Mouse (Mus musculus): Measurements from ENCODE around the gene Galk1. TPM values are rescaled to one million over a fixed set of nuclear protein-coding genes. Genes with fewer than 3 reads are reported as not detected.

Galk1 gene
- polyA plus RNA-seq, 1 experiment from 2014 or later: 189 TPM

DNA sequence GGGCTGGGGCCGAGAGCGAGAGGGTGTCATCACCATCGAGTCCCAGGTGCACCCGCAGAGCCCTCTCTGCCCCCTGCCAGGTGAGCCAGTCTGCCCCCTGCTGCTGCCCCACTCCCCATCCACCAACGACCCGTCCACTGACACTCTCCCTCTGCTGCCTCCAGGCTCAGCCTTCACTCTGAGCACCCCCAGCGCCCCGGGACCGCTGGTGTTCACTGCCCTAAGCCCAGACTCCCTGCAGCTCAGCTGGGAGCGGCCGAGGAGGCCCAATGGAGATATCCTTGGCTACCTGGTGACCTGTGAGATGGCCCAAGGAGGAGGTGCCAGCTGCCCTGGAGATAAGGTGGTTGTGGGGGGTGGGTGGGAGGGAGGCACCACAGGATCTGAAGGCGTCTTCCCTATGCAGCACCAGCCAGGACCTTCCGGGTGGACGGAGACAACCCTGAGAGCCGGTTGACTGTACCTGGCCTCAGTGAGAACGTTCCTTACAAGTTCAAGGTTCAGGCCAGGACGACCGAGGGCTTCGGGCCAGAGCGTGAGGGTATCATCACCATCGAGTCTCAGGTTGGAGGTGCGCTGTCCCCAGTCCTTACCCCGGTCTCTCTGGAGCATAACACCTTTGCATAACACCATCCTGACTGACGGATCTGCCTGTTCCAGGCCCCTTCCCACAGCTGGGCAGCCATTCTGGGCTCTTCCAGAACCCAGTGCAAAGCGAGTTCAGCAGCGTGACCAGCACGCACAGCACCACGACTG lies 5.2 kb downstream of the Galk1 start:
- Histone ChIP-seq H3K4me3 (no peak overlapping the region), H3K4me2 (no peak overlapping the region), H3K9ac (no peak overlapping the region), H3K27ac (no peak overlapping the region), H3K36me3 (peaks cover 45% of the 10 kb centered on the region), H3K9me3 (no peaks in the 10 kb centered on the region), H3K4me1 (peaks cover 36% of the 10 kb centered on the region), H3K27me3 (no peaks in the 10 kb centered on the region; the same call in 1 of the 2 replicates)
- 87% methylated on average over 28 of the region's 28 CpGs for WGBS
- ATAC-seq (ENCODE audit: insufficient number of reproducible peaks, insufficient read depth, low FRiP score, low TSS enrichment, low read depth): no peak

DNA sequence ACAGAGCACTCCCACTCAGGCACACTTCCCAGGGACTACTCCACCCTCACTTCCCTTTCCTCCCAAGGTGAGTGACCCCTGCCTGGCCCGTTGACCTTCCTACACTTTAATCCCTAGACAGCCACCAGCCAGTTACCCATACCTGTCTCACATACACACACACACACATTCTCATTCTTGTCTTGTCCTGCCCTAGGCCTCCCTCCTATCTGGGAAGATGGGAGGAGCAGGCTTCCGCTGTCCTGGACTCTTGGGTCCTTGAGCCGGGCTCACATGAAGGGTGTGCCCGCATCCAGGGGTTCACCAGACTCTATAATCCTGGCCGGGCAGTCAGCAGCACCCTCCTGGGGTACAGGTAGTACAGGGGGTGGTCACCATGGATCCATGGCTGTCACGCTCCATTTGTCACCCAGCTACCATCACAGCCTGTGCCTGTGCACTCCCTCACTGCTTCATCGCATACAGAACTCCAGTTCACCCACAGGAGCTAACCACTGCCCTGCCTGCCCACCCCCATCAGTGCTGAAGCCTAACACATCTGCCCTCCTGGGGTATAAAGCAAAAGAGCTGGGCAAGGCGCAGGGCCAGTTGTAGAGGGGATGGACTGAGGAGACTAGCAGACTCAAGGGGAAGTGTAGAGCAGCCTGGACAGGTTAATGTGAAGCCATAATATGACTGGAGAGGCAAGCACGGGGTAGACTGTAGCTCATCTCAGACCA lies 6.7 kb downstream of the Galk1 start:
- no peak; the same call in 1 of the 2 replicates for ATAC-seq (ENCODE audit: insufficient number of reproducible peaks, insufficient read depth, low FRiP score, low TSS enrichment, low read depth)
- H3K9ac ChIP-seq: peak overlapping the region; percentile 74
- 61% methylated on average over 9 of the region's 9 CpGs for WGBS
- peak overlapping the region; percentile 82 for H3K27ac ChIP-seq
- peak overlapping the region; percentile 70 for H3K4me2 ChIP-seq
- H3K9me3 ChIP-seq: no peaks in the 10 kb centered on the region
- H3K4me3 ChIP-seq: peak overlapping the region; percentile 38
- peaks cover 45% of the 10 kb centered on the region for H3K36me3 ChIP-seq
- peaks cover 24% of the 10 kb centered on the region for H3K4me1 ChIP-seq
- no peaks in the 10 kb centered on the region; the same call in 1 of the 2 replicates for H3K27me3 ChIP-seq

GRCm38 (mm10) chr11:116004840-116005700 lies 7.4 kb downstream of the Galk1 start:
- peak overlapping the region; percentile 74 for H3K9ac ChIP-seq
- 4% methylated on average over 54 of the region's 54 CpGs for WGBS
- H3K9me3 ChIP-seq: no peaks in the 10 kb centered on the region
- ATAC-seq (ENCODE audit: insufficient number of reproducible peaks, insufficient read depth, low FRiP score, low TSS enrichment, low read depth): peak; percentile 78
- peaks cover 4% of the 10 kb centered on the region; the same call in 1 of the 2 replicates for H3K27me3 ChIP-seq
- H3K4me2 ChIP-seq: peak overlapping the region; percentile 70
- H3K27ac ChIP-seq: peak overlapping the region; percentile 82
- H3K36me3 ChIP-seq: peaks cover 40% of the 10 kb centered on the region
- peak overlapping the region; percentile 38 for H3K4me3 ChIP-seq
- H3K4me1 ChIP-seq: peaks cover 29% of the 10 kb centered on the region

DNA sequence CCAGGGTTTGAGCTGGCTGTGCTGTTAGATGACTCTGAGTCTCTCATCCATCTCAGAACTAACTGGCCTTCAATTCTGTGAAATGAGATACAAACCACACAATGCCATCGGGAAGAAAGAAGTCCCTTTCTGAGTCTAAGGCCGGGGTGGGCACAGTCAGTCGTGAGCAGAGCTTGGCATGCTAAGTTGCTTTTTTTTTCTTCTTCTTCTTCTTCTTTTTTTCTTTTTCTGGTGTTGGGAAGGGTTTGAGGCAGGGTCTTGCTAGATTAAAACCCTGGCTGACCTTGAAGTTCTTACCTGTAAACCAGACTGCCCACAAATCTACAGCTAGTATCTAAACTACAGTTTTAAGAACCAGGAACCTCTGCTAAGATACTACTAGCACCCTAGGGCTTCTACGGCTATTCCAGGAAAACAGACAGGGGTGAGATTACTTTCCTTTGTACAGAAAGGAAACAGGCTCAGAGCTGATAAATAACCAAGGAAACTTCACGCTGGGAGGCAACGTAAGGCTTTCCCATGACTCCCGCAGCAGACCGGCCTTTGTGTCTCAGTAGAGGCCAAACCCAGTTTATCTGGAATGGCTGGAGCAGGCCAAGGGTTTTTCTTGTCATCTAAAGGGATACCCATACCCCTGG lies 8.2 kb downstream of the Galk1 start:
- peaks cover 33% of the 10 kb centered on the region for H3K4me1 ChIP-seq
- H3K36me3 ChIP-seq: peaks cover 32% of the 10 kb centered on the region
- H3K9ac ChIP-seq: peak overlapping the region; percentile 74
- 31% methylated on average over 8 of the region's 8 CpGs for WGBS
- H3K27ac ChIP-seq: peak overlapping the region; percentile 76
- H3K4me2 ChIP-seq: peak overlapping the region; percentile 70
- H3K27me3 ChIP-seq: peaks cover 5% of the 10 kb centered on the region; the same call in 1 of the 2 replicates
- no peaks in the 10 kb centered on the region for H3K9me3 ChIP-seq
- peak overlapping the region; percentile 38 for H3K4me3 ChIP-seq
- no peak for ATAC-seq (ENCODE audit: insufficient number of reproducible peaks, insufficient read depth, low FRiP score, low TSS enrichment, low read depth)

GRCm38 (mm10) chr11:116002894-116003293 lies 9.6 kb downstream of the Galk1 start:
- Histone ChIP-seq H3K9me3 (no peaks in the 10 kb centered on the region), H3K4me1 (peaks cover 33% of the 10 kb centered on the region), H3K27ac (no peak overlapping the region), H3K9ac (no peak overlapping the region), H3K4me2 (no peak overlapping the region), H3K36me3 (peaks cover 18% of the 10 kb centered on the region), H3K4me3 (no peak overlapping the region), H3K27me3 (peaks cover 5% of the 10 kb centered on the region; the same call in 1 of the 2 replicates)
- WGBS: 93% methylated on average over 3 of the region's 3 CpGs
- no peak for ATAC-seq (ENCODE audit: insufficient number of reproducible peaks, insufficient read depth, low FRiP score, low TSS enrichment, low read depth)

DNA sequence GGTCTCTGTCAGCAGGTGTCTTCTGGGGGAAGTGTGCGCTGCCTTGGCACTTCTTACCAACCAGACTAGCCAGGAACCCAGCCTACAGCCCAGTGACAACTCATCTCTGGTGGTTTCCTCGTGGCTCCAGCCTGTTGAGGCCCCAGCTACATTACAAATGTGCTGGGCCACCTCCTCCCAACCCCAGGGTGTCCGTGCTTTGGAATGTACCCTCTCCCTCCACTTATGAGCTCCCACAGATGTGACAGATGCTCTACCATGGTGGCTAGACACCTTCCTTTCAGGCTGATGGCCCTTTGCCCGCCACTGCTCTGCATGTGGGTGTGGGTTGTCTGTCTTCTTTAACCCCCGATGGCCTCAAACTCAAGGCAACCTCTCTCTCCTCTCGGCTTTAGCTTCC lies 10.8 kb downstream of the Galk1 start:
- ATAC-seq (ENCODE audit: insufficient number of reproducible peaks, insufficient read depth, low FRiP score, low TSS enrichment, low read depth): no peak
- no peak overlapping the region for H3K4me3 ChIP-seq
- H3K4me2 ChIP-seq: no peak overlapping the region
- no peaks in the 10 kb centered on the region for H3K9me3 ChIP-seq
- H3K27me3 ChIP-seq: peaks cover 5% of the 10 kb centered on the region; the same call in 1 of the 2 replicates
- no peak overlapping the region for H3K9ac ChIP-seq
- H3K4me1 ChIP-seq: peaks cover 33% of the 10 kb centered on the region
- H3K27ac ChIP-seq: no peak overlapping the region
- WGBS: 69% methylated on average over 6 of the region's 6 CpGs
- peaks cover 7% of the 10 kb centered on the region; the same call in 1 of the 2 replicates for H3K36me3 ChIP-seq

GRCm38 (mm10) chr11:116000607-116001006 lies 11.9 kb downstream of the Galk1 start:
- Histone ChIP-seq H3K27ac (no peak overlapping the region), H3K4me3 (no peak overlapping the region), H3K9me3 (no peaks in the 10 kb centered on the region), H3K4me1 (peaks cover 24% of the 10 kb centered on the region), H3K27me3 (peaks cover 5% of the 10 kb centered on the region; the same call in 1 of the 2 replicates), H3K9ac (no peak overlapping the region), H3K4me2 (no peak overlapping the region), H3K36me3 (0 out of 2 replicates have a peak, but pooled peaks cover 3% of the 10 kb centered on the region)
- no peak for ATAC-seq (ENCODE audit: insufficient number of reproducible peaks, insufficient read depth, low FRiP score, low TSS enrichment, low read depth)
- 21% methylated on average over 10 of the region's 10 CpGs for WGBS

DNA sequence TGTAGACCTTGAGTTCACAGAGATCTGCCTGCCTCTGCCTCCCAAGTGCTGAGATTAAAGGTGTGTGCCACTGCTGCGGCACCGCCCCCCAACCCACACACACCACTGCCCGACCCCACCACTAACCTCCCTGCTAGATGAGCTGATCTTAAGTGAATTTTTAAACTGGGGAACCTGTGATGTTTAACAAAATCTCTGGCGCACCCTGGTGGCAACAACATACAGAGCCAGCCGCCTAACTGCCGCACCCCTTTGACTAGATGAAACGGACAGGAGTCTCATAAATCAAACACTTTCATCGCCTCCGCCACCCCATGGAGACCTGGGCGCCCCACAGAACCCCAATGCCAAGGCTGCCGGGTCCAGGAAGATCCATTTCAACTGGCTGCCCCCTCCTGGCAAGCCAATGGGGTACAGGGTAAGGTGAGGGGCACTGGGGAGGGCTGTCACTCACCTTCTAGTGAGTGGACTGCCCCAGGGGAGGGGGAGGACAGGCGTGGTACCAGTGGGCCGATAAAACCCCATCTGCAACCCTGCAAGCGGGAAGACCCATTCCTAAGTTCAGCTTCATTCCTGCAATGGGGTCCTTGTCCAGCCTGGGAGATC lies 12.9 kb downstream of the Galk1 start:
- Histone ChIP-seq H3K27me3 (peaks cover 5% of the 10 kb centered on the region; the same call in 1 of the 2 replicates), H3K4me2 (peak overlapping the region; percentile 18; the same call in 1 of the 2 replicates), H3K9ac (no peak overlapping the region), H3K27ac (no peak overlapping the region), H3K9me3 (no peaks in the 10 kb centered on the region), H3K4me1 (peaks cover 14% of the 10 kb centered on the region; the same call in 1 of the 2 replicates), H3K4me3 (no peak overlapping the region), H3K36me3 (0 out of 2 replicates have a peak, but pooled peaks cover 3% of the 10 kb centered on the region)
- 20% methylated on average over 14 of the region's 14 CpGs for WGBS
- no peak for ATAC-seq (ENCODE audit: insufficient number of reproducible peaks, insufficient read depth, low FRiP score, low TSS enrichment, low read depth)

GRCm38 (mm10) chr11:115999027-115999426 lies 13.5 kb downstream of the Galk1 start:
- Histone ChIP-seq H3K4me3 (no peak overlapping the region), H3K36me3 (0 out of 2 replicates have a peak, but pooled peaks cover 3% of the 10 kb centered on the region), H3K4me1 (peaks cover 11% of the 10 kb centered on the region; the same call in 1 of the 2 replicates), H3K27me3 (peaks cover 5% of the 10 kb centered on the region; the same call in 1 of the 2 replicates), H3K4me2 (no peak overlapping the region), H3K27ac (no peak overlapping the region), H3K9ac (no peak overlapping the region), H3K9me3 (no peaks in the 10 kb centered on the region)
- no peak for ATAC-seq (ENCODE audit: insufficient number of reproducible peaks, insufficient read depth, low FRiP score, low TSS enrichment, low read depth)
- WGBS: 81% methylated on average over 7 of the region's 7 CpGs

DNA sequence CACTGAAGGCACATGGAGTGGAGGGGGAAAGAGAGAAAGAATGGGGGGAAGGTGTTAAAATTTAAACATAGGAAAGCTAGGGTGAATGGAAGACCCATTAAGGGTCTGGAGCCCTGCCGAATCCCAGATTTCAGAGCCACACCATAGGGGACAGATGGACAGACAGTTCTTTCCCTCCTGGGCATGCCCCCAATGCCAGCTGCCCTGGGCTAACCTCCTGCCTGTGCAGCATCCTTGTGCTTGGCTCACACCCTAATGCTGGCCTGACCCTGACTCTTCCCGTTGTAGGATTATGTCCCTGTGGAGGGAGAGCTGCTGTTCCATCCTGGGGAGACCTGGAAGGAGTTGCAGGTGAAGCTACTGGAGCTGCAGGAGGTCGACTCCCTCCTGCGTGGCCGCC lies 14.9 kb downstream of the Galk1 start:
- peaks cover 5% of the 10 kb centered on the region; the same call in 1 of the 2 replicates for H3K27me3 ChIP-seq

More for the DNA sequence above, 14.9 kb downstream of the Galk1 start:
- H3K9ac ChIP-seq: no peak overlapping the region
- no peak overlapping the region for H3K4me2 ChIP-seq
- no peak overlapping the region for H3K4me3 ChIP-seq
- no peak overlapping the region for H3K27ac ChIP-seq
- WGBS: 69% methylated on average over 5 of the region's 5 CpGs
- H3K36me3 ChIP-seq: no peaks in the 10 kb centered on the region
- H3K9me3 ChIP-seq: no peaks in the 10 kb centered on the region
- no peak for ATAC-seq (ENCODE audit: insufficient number of reproducible peaks, insufficient read depth, low FRiP score, low TSS enrichment, low read depth)
- peaks cover 11% of the 10 kb centered on the region; the same call in 1 of the 2 replicates for H3K4me1 ChIP-seq
